Mouse (Mus musculus): Measurements from ENCODE around the gene Itpkb. TPM values are rescaled to one million over a fixed set of nuclear protein-coding genes. Genes with fewer than 3 reads are reported as not detected.

Itpkb gene
- total RNA-seq, 1 experiment from 2014 or later, result 71.2 TPM

GRCm38 (mm10) chr1:180398446-180398845 lies 68.2 kb downstream of the Itpkb start:
- DNase-seq, result no peak

- no peak for DNase-seq
Observed at GRCm38 (mm10) chr1:180400691-180401455, 70.6 kb downstream of the Itpkb start.

GRCm38 (mm10) chr1:180401725-180402124 lies 71.4 kb downstream of the Itpkb start:
- no peak for DNase-seq

- DNase-seq, result no peak
Observed at GRCm38 (mm10) chr1:180402481-180403081, 72.3 kb downstream of the Itpkb start.

GRCm38 (mm10) chr1:180403357-180403693 lies 73.0 kb downstream of the Itpkb start:
- DNase-seq, result no peak

- peak; percentile 68 for DNase-seq
Observed at GRCm38 (mm10) chr1:180403694-180404606, 73.7 kb downstream of the Itpkb start.

GRCm38 (mm10) chr1:180404706-180405105 lies 74.4 kb downstream of the Itpkb start:
- no peak for DNase-seq

- peak; percentile 48 for DNase-seq
Observed at GRCm38 (mm10) chr1:180405576-180406335, 75.5 kb downstream of the Itpkb start.

GRCm38 (mm10) chr1:180406336-180407035 lies 76.2 kb downstream of the Itpkb start:
- DNase-seq, result no peak

GRCm38 (mm10) chr1:180407171-180407671 lies 76.9 kb downstream of the Itpkb start:
- DNase-seq, result peak; percentile 71

GRCm38 (mm10) chr1:180407727-180408719 lies 77.7 kb downstream of the Itpkb start:
- DNase-seq, result no peak

GRCm38 (mm10) chr1:180408832-180409231 lies 78.5 kb downstream of the Itpkb start:
- peak; percentile 51 for DNase-seq

GRCm38 (mm10) chr1:180409771-180410170 lies 79.5 kb downstream of the Itpkb start:
- DNase-seq, result no peak

GRCm38 (mm10) chr1:180410306-180410705 lies 80.0 kb downstream of the Itpkb start:
- no peak for DNase-seq

- no peak for DNase-seq
Observed at GRCm38 (mm10) chr1:180415064-180415463, 84.8 kb downstream of the Itpkb start.

GRCm38 (mm10) chr1:180415836-180416235 lies 85.6 kb downstream of the Itpkb start:
- no peak for DNase-seq

- DNase-seq, result no peak
Observed at GRCm38 (mm10) chr1:180417118-180417517, 86.8 kb downstream of the Itpkb start.

- DNase-seq, result no peak
Observed at GRCm38 (mm10) chr1:180419059-180419458, 88.8 kb downstream of the Itpkb start.

GRCm38 (mm10) chr1:180420496-180421164 lies 90.3 kb downstream of the Itpkb start:
- peak; percentile 58 for DNase-seq

Measured in adrenal gland, postnatal 25 days (tissue).